Mouse (Mus musculus) adrenal gland, adult 8-10 months (tissue): ENCODE results near the gene Muc20. TPM values are rescaled to one million over a fixed set of nuclear protein-coding genes. Genes with fewer than 3 reads are reported as not detected.
A peak's percentile ranks its signal among the peaks of the same experiment; 100 is the strongest.

Experiments
- DNase-seq: peaks from one replicate; pipeline ENCODE4 v3.0.0; 2022
- total RNA-seq, 4 experiments: library from RNA; stranded (reverse); gene quantifications; 2 replicates each; pipeline ENCODE4 v1.2.4; 2022

Muc20 gene
- under 1 TPM in 1 of 4 experiments, not detected in 3; 0.19 TPM for total RNA-seq

GRCm38 (mm10) chr16:32797426-32797689, at the start of gene Muc20:
Gene Muc20 (minus strand): TSS chr16:32797435.
- DNase-seq = no peak

GRCm38 (mm10) chr16:32831501-32831900, 34.3 kb upstream of the Muc20 start:
- no peak for DNase-seq

GRCm38 (mm10) chr16:32829104-32829503, 31.9 kb upstream of the Muc20 start:
- no peak for DNase-seq

DNA sequence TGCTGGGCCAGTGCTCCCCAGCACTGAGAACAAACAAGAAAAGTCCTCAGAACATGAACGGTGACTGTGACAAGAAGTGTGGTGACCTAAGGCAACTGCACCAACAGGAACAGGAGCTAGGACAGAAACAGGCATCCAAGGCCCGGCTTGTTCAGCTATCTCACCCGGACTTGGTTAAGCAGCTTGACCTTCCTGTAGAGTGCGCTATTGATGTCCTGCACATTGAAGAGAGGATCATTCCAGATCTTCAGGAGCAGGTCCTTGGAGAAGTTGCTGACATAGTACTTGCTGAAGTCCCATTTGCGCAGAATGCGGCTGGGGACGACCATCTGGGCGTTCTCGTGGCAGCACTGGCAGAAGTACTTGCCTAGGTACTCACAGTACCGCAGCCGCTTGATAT, 29.3 kb upstream of the Muc20 start:
- no peak for DNase-seq

DNA sequence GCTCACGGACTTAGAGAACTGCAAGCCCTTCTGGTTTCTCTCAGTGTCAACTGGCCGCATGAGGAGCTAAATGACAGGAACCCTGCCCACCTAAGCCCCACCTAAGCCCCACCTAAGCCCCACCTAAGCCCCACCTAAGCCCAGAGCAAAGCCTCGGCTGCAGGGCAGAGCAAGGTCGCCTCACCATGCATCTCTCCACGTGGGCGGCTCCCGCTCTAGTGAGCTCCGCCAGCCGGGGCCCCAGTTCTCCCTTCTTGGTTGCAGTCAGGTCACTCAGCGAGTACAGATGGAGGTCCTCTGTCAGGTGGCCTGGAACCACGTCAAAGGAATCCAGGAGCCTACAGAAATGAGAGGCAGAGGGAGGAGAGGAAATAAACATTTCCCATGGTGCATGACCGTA, 28.1 kb upstream of the Muc20 start:
- no peak for DNase-seq

DNA sequence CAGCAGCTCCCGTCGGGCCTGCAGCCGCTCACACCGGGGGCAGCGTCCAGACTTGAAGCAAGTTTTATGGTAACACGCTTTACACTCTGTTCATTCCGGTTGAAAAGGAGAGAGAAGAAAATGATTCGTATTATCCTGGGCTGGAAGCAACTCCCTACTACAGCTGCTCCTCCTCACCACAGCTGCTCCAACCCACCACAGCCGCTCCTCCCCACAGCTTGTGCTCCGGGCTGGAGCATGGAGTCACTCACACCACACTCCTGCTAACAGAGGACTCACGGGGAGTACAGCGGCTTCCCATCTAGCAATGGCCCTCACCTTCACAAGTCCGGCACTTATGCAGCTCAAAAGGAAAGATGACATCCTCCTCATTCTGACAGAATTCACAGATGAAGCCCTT, 26.8 kb upstream of the Muc20 start:
- no peak for DNase-seq

DNA sequence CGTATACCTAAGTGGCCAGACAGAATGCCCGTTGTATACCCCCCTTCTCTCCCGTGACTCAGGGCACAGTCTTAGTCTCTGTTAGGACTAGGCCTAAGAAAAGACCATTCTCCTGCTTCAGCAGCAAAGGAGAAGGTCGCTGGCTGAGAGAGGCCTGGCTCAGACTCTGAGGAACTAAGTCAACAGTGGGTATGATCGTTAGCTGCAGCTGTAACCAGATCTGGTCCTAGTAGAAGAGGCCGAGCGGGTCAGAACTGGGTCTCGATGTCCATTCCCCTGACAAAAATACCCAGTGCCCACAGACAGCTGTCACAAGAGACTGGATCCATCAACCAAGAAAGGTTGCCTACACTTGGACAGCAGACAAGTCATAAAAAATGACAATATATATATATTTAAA, 26.3 kb upstream of the Muc20 start:
- no peak for DNase-seq

DNA sequence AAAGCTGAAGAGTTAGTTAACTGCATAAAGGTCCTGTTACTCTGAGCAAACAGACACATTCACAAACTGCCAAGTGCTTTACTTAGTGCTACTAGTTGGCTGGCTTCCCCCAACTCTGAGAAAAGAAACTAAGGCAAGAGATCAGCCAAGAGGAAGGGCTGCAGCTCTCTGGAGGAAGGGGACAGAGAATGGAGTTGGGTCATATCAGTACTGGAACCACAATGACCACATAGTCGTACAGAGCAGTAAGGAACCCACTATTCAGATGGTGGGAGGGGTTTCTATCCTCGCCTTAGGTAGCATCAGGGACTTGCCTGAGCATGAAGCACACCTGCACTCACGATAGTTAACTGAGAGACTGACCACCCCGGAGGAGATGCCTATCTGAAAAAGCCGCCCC, 25.6 kb upstream of the Muc20 start:
- no peak for DNase-seq

DNA sequence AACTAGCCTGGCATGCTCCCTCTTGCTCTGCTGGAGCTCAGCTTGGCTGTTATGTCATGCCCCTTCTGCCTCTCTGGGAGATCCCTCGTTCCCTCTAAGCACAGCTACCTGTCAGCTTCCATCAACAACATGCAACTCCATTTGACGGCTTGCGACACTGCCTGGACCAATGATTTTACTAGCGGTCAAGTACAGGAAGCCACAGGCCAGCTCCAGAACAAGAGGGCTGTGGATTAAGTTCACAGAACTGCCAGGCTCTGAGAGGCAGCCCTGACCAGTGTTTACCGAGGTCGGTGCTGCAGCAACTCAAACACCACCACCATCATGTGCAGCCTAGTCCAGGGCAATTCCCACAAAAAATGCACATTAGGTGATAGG, 25.2 kb upstream of the Muc20 start:
- DNase-seq = no peak

GRCm38 (mm10) chr16:32821772-32822449, 24.7 kb upstream of the Muc20 start:
- no peak for DNase-seq

- DNase-seq = no peak
These were observed 21.2 kb upstream of the Muc20 start for GRCm38 (mm10) chr16:32818441-32818840.

- no peak for DNase-seq
These were observed 20.8 kb upstream of the Muc20 start for GRCm38 (mm10) chr16:32818036-32818435.

GRCm38 (mm10) chr16:32815160-32815605, 17.9 kb upstream of the Muc20 start:
- no peak for DNase-seq

DNA sequence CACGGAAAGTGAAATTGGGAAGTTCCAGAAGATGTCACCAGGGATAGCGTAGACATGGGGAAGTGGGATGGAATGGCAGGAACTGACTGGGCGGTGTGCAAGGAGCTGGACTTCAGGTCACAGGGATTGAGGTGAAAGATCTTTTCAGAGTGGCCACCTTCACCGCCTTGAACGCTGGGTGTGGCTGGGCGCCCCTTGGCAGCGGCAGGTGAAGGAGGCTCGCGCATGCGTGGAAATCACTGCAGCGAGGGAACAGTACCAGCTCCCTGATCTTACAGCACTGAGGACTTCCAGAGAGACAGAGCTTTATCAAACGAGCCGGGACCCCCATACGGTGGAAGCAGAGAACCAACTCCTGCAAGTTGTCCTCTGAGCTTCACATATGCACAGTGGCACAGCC, 17.3 kb upstream of the Muc20 start:
- no peak for DNase-seq

DNA sequence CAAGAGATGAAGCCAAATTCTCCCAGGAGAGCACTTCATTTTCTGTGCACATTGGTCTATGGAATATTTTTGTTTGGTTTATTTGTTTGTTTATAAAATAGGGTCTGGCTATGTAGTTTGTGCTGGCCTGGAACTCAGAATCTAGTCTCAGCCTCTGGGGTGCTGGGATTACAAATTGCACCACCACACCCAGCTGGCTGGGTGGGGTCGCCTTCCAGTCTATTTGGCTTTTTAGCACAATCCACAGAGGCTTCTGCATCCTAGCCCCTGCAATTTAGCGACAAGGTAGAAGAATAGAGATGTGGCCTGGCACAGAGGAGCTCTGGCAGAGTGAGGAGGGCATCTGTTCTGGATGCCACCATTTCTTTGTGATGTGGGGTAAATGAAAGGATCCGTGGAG, 16.5 kb upstream of the Muc20 start:
- DNase-seq = no peak

- DNase-seq = no peak
These were observed 16.1 kb upstream of the Muc20 start for GRCm38 (mm10) chr16:32813362-32813761.

DNA sequence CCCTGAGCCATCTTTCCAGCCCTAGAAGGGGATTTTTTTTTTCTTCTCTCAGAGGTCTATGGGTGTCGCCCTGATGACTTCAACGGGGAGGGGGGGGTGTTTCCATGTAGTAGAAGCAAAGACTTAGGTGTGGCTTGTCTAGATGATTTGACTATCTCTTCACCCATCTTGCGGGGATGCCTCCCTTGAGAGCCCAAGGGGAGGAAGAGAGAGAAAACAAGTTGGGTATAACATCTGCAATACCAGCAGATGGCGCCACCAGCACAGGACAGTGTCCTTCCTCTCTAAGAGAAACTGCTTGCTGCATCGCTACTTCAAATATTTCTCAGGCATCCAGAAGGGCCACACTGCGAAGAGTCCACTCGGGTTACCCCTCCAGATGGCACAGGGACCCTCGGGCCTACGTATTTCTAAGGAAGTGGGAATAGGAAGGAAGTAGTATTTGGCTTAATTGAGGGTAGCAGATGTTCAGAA, 15.7 kb upstream of the Muc20 start:
- peak; percentile 63 for DNase-seq

- DNase-seq = no peak
These were observed 13.1 kb upstream of the Muc20 start, which contains the start of gene Smbd1 for GRCm38 (mm10) chr16:32810321-32810720. Gene Smbd1 (minus strand): TSS chr16:32810477.

DNA sequence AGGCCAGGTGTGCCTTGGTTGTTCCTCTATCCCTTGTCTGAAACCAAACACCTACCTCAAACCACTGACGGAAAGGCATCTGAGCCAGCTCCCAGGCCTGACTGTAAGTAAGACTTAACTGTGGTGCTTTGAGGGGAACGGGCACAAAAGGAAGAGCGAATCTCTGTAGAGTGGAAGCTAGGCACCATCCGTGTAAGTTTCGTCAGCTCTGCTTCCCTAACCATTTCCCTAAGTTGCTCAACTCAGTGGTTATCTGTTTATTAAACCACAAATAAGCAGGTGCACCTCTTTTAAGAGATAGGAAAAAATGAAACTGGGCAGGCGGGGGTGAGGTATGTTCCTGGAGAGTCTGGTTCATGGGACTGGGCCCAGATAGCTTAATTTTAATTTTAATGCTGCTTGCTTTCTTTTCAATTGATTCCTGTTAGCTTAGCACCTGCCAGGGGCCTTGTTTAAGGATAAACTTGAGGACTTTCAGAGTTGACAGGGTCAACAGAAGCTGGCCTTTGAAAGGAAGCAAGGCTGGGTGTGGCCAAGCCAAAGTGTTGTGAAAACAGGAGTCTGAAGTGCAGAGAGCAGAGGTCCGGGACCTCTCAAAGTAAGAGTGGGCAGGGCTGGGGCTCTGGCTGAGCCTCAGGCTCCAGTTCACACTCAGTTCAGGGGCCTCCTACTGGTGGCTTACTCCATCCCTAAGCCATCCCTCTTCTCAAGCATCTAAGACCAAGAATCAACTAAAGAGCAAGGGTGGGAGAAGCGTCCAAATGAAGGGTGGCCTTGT, 10.4 kb upstream of the Muc20 start:
- DNase-seq = no peak

DNA sequence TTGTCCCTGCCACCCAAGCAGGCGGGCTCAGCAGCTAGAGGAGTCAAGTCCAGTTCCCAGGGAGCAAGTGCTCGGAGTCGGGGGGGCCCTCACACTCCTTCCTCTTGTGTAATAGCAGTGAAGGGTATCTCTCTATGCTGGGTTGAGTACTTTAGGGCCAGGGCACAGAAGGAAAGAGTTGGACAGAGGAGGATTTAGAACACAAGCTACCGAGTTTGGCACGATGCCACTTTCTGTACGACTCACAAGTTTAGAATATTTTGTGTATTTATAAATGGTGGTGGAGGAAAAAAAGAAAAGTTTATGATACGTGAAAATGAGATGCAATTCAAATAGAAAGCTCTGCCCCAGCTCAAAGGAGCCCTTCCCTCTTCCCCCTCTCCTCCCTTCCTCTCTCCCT, 7.9 kb upstream of the Muc20 start:
- no peak for DNase-seq

- no peak for DNase-seq
These were observed 6.7 kb upstream of the Muc20 start for GRCm38 (mm10) chr16:32803901-32804300.

GRCm38 (mm10) chr16:32803252-32803853, 6.1 kb upstream of the Muc20 start:
- DNase-seq = peak; percentile 54

DNA sequence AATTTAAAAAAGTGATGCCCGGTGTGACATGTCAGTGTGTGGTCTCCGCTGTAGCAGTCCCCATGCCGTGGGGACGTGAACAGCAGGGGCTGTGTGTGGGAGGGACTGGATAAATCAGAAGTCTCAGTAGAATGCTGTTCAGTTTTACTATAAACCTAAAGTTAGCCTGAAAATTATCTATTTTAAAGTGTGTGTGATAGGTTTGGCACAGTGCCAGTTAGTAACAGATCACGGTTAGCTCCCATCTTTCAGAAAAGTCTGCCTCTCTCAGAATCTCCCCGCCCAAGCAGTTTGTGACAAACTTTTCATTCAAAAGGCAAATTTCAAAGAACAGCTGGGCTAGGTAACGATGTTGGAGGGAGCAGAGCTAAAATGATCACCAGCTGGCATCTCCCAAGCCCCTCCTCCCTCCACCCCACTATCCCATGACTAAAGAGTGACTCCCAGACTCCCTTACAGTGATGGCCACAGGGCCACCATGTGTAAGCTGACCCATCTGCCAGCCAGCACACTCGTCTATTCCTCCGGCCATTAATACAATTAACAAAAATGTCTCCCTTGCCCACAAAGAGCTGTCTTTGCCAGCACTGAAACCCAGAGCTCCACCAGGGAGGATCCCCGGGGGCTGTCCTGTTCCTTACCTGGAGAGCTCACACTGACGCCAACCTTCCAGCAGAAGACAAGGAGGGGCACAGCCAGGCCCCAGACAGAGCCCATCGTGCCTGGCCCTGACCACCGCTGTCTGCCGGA, 384 bp downstream of the Muc20 start:
- no peak for DNase-seq
